Mouse (Mus musculus): ENCODE data around the gene Ppp1r3d. TPM values are rescaled to one million over a fixed set of nuclear protein-coding genes. Genes with fewer than 3 reads are reported as not detected.

The Ppp1r3d gene
- polyA plus RNA-seq, 1 experiment from 2014 or later: 2.1 TPM

GRCm38 (mm10) chr2:178413481-178414260 is 601 bp downstream of the Ppp1r3d start:
- H3K9ac ChIP-seq: peak overlapping the region; percentile 75
- peak overlapping the region; percentile 100 for H3K4me2 ChIP-seq
- H3K27me3 ChIP-seq: peaks cover 22% of the 10 kb centered on the region
- H3K27ac ChIP-seq: 0 out of 2 replicates have a peak overlapping the region, but pooled peaks have one; percentile 51
- WGBS: 17% methylated on average over 75 of the region's 75 CpGs
- no peaks in the 10 kb centered on the region for H3K9me3 ChIP-seq
- peaks cover 23% of the 10 kb centered on the region for H3K4me1 ChIP-seq
- no peak for ATAC-seq (ENCODE audit: insufficient number of reproducible peaks, insufficient read depth, low FRiP score, low TSS enrichment, low read depth)
- H3K4me3 ChIP-seq: peak overlapping the region; percentile 66
- H3K36me3 ChIP-seq: peaks cover 6% of the 10 kb centered on the region

GRCm38 (mm10) chr2:178413081-178413480 is 1.2 kb downstream of the Ppp1r3d start:
- H3K36me3 ChIP-seq: peaks cover 4% of the 10 kb centered on the region
- peak overlapping the region; percentile 66 for H3K4me3 ChIP-seq
- H3K4me2 ChIP-seq: peak overlapping the region; percentile 100
- H3K9ac ChIP-seq: 0 out of 2 replicates have a peak overlapping the region, but pooled peaks have one; percentile 75
- WGBS: 61% methylated on average over 13 of the region's 13 CpGs
- H3K9me3 ChIP-seq: no peaks in the 10 kb centered on the region
- H3K27ac ChIP-seq: no peak overlapping the region
- ATAC-seq (ENCODE audit: insufficient number of reproducible peaks, insufficient read depth, low FRiP score, low TSS enrichment, low read depth): no peak
- H3K4me1 ChIP-seq: peaks cover 23% of the 10 kb centered on the region
- H3K27me3 ChIP-seq: peaks cover 22% of the 10 kb centered on the region

GRCm38 (mm10) chr2:178412598-178412997 is 1.7 kb downstream of the Ppp1r3d start:
- Histone ChIP-seq H3K4me1 (peaks cover 23% of the 10 kb centered on the region), H3K27ac (no peak overlapping the region), H3K27me3 (peaks cover 22% of the 10 kb centered on the region), H3K9me3 (0 out of 2 replicates have a peak, but pooled peaks cover under 1% of the 10 kb centered on the region), H3K9ac (no peak overlapping the region), H3K36me3 (no peaks in the 10 kb centered on the region), H3K4me2 (peak overlapping the region; percentile 100; the same call in 1 of the 2 replicates), H3K4me3 (no peak overlapping the region)
- 49% methylated on average over 6 of the region's 6 CpGs for WGBS
- no peak for ATAC-seq (ENCODE audit: insufficient number of reproducible peaks, insufficient read depth, low FRiP score, low TSS enrichment, low read depth)

- Histone ChIP-seq H3K4me2 (no peak overlapping the region), H3K27ac (no peak overlapping the region), H3K9me3 (peaks cover 4% of the 10 kb centered on the region; the same call in 1 of the 2 replicates), H3K9ac (no peak overlapping the region), H3K36me3 (no peaks in the 10 kb centered on the region), H3K27me3 (peaks cover 22% of the 10 kb centered on the region), H3K4me3 (no peak overlapping the region), H3K4me1 (peaks cover 23% of the 10 kb centered on the region)
- WGBS: 70% methylated on average over 6 of the region's 6 CpGs
- ATAC-seq (ENCODE audit: insufficient number of reproducible peaks, insufficient read depth, low FRiP score, low TSS enrichment, low read depth): no peak
These were observed 4.0 kb downstream of the Ppp1r3d start for GRCm38 (mm10) chr2:178410286-178410685.

GRCm38 (mm10) chr2:178409024-178409423 is 5.2 kb downstream of the Ppp1r3d start:
- WGBS: 48% methylated on average over 1 of the region's 1 CpGs
- Histone ChIP-seq H3K36me3 (no peaks in the 10 kb centered on the region), H3K4me1 (peaks cover 15% of the 10 kb centered on the region), H3K4me3 (no peak overlapping the region), H3K9ac (no peak overlapping the region), H3K9me3 (peaks cover 4% of the 10 kb centered on the region; the same call in 1 of the 2 replicates), H3K27ac (no peak overlapping the region), H3K4me2 (no peak overlapping the region), H3K27me3 (peaks cover 21% of the 10 kb centered on the region)
- ATAC-seq (ENCODE audit: insufficient number of reproducible peaks, insufficient read depth, low FRiP score, low TSS enrichment, low read depth): no peak

GRCm38 (mm10) chr2:178407053-178407815 is 7.0 kb downstream of the Ppp1r3d start, which contains the start of gene Sycp2:
Gene Sycp2 (minus strand): TSS chr2:178407685.
- Histone ChIP-seq H3K9me3 (peaks cover 4% of the 10 kb centered on the region; the same call in 1 of the 2 replicates), H3K27me3 (peaks cover 4% of the 10 kb centered on the region; the same call in 1 of the 2 replicates), H3K36me3 (no peaks in the 10 kb centered on the region), H3K27ac (no peak within 1 kb of the TSS), H3K4me2 (no peak within 1 kb of the TSS), H3K4me1 (no peaks in the 10 kb centered on the region), H3K4me3 (no peak within 1 kb of the TSS), H3K9ac (no peak within 1 kb of the TSS)
- peak; percentile 52; the same call in 1 of the 2 replicates for ATAC-seq (ENCODE audit: insufficient number of reproducible peaks, insufficient read depth, low FRiP score, low TSS enrichment, low read depth)
- 87% methylated on average over 52 of the region's 52 CpGs for WGBS

Other genes with a start within 250 kb of the Ppp1r3d start
- gene Sycp2, start 6.8 kb downstream of the Ppp1r3d start, polyA plus RNA-seq (2015; fragmentation: Nextera tagmentation; extraction: Ambion mirVana): 0.06 and 0.10 TPM in 2 replicates
- 3.1 and 4.0 TPM in 2 replicates for gene Fam217b, start 52 bp upstream of the Ppp1r3d start, polyA plus RNA-seq (2015; fragmentation: Nextera tagmentation; extraction: Ambion mirVana)
- gene Cdh26, start 16.1 kb upstream of the Ppp1r3d start, polyA plus RNA-seq (2015; fragmentation: Nextera tagmentation; extraction: Ambion mirVana): 0.59 and 1.7 TPM in 2 replicates

All from embryonic facial prominence, embryonic 13.5 days (tissue).